Mouse (Mus musculus) testis, adult 2 months (tissue): Measurements from ENCODE around the gene Rps5.

Experiments used
- CTCF ChIP-seq: fragments of 200-500 bp; IDR thresholded peaks from 2 replicates; pipeline ENCODE4 v1.5.1; 2012; ENCODE audit warnings: low read depth, mild to moderate bottlenecking, inconsistent platforms, low read length, moderate library complexity; ENCODE audit not compliant: control insufficient read depth, insufficient read depth, insufficient replicate concordance
- POLR2A ChIP-seq: fragments of 200-500 bp; IDR thresholded peaks from 2 replicates; pipeline ENCODE4 v1.6.1; 2012; ENCODE audit warnings: low read depth, mild to moderate bottlenecking, inconsistent platforms, low read length, moderate library complexity; ENCODE audit not compliant: control insufficient read depth

DNA sequence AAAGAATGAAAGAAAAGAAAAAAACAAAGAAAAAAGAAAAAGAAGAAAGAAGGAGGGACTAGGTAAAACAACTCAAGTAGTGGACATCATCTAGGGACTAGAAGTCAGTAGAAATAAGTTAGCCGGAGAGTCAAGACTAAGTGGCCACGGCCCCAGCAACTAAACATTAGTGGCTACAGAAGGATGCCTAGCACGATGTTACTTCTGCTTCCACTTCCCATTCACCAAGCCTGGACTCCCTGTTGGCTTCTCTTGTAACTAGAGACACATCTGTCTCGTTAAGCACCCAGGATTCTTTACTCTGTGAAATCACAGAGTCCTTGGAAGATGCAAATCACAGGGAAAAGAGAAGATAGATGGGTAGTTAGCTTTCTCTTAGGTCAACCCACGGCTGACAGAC, 35.4 kb downstream of the Rps5 start:
- TF ChIP-seq POLR2A (no peak), CTCF (no peak)
